Mouse (Mus musculus) heart, adult 9 months (tissue): ENCODE results near the gene Anapc15.

Experiments used
- DNase-seq, 2 experiments: peaks; one replicate each; pipeline ENCODE4 v3.0.0; 2022; ENCODE audit warnings: low spot score in 2 of 2

The Anapc15 gene

DNA sequence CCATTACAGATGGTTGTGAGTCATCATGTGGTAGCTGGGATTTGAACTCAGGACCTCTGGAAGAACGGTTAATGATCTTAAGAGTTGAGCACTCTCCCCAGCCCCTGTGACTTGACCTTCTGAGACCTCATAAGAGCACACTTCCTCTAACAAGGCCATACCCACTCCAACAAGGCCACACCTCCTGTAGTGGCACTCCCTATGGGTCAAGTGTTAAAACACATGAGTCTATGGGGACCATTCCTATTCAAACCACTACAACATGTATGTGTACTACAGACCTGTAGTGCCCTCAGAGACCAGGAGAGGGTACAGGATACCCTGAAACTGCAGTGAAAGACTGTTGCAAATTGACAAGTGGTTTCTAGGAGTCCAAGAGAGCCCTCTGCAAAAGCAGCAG, 15.6 kb upstream of the Anapc15 start:
- no peak for DNase-seq

DNA sequence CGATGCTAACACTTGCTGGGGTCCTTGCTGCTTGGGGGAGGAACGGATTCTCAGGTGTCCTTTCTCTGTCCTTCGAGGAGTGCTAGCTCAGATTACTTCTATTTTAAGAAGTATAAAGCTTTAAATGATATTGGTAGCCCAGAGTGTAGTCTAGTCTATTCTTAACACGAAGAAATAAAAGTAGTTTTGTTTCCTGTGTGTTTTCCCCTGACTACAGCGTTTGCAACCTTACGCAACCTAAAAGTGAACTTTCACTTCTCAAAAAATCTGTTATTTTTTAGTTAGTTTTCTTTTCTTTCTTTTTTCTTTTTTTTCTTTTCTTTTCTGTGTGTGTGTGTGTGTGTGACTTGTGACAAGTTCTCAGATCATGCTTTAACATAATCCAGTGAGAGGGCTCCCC, 11.8 kb upstream of the Anapc15 start:
- DNase-seq = no peak

GRCm38 (mm10) chr7:101852846-101853245, 10.7 kb upstream of the Anapc15 start:
- DNase-seq = no peak

DNA sequence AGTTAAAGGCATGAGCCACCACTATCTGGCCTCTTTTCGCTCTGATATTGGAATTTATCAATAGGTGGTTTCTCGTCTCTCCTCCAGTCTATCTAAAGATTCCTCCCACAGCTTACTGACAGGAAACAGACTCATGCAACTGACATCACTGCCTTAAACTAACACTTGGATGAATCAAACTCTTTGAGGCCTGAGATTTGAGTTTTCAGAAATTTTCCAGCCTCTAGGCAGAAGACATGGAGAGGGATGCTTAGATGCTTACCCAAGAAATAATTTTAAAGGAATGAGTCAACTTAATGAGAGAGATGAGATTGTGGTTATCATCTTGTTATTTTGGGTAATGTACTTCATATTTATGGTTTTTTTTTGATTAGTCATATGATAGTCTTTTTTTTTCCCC, 9.7 kb upstream of the Anapc15 start:
- no peak for DNase-seq

GRCm38 (mm10) chr7:101857094-101857493, 6.4 kb upstream of the Anapc15 start, which contains the start of gene Folr2:
Folr2 (minus strand) TSS chr7:101857194.
- no peak for DNase-seq

GRCm38 (mm10) chr7:101858362-101858761, 5.2 kb upstream of the Anapc15 start:
- no peak for DNase-seq

GRCm38 (mm10) chr7:101860978-101861377, 2.5 kb upstream of the Anapc15 start:
- no peak for DNase-seq

DNA sequence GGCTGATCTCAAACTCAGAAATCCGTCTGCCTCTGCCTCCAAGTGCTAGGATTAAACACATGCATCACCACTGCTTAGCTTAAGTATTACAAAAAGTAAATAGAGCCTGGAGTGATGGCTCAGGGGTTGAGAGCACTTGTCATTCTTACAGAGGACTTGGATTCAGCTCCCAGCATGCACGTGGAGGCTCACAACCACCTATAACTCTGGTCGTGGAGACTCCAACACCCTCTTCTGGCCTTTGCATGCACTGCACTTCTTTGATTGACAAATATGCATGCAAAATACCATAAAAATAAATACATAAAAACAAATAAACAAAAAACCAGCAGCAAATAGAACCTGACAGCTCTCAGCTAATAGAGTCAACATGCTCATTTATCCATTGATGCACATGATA, 1.2 kb upstream of the Anapc15 start:
- no peak for DNase-seq

DNA sequence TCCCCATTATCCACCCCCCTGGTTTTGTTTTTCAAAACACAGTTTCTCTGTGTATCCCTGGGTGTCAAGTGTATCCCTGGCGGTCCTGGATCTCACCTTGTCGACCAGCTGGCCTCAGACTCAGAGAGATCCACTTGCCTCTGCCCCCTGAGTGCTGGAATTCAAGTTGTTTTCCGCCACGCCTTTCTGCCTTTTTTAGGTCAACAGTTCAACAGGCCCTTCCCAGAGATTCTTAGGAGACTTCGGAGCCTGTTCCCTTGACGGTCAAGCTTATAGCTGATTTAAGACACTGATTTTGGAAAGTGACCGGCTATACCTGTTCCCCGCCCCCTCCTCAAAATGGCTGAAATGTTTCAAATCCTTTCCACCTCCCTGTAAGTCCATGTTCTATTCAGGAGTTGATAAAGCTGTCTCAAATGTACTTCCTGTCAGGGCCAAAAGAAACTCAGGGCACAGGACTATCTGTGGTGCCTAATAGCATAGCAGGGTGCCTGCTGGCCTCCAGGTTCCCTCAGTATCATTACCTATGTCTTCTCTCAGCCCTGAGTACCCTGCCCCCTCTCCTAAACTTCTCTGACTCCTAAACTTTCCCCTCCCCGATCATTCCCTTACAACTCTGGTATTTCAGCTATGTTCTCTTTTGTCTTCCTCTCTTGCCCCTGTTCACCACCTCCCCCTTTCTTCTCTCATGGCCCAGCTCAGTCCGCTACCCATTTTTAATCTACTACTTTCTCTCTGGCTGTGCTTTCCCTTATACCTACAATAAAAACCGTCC, 3.2 kb downstream of the Anapc15 start:
- no peak for DNase-seq

- DNase-seq = no peak
Observed at GRCm38 (mm10) chr7:101867482-101867881, 4.0 kb downstream of the Anapc15 start.

- peak in 1 of 2 experiments; percentile 17 for DNase-seq
Observed at GRCm38 (mm10) chr7:101868241-101869162, 5.0 kb downstream of the Anapc15 start.

DNA sequence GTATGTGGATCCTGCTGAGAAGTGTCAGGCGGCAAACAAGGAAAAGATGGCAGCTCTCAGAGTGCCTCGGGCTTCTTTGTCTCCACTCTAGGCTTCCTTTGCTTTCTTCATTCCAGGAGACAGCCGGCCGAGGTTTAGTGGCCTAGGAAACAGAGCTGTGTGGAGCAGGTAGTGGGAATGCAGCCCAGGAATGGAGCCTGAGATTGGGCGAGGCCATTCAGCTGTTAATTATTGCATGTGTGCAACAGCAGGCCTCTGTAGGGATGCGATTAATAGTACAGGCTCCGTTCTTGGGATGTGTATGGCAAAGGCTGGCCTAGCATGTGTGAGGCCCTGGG, 5.6 kb downstream of the Anapc15 start:
- no peak for DNase-seq

GRCm38 (mm10) chr7:101870629-101871028, 7.1 kb downstream of the Anapc15 start, which contains the start of gene Folr1:
Folr1 (minus strand) TSS chr7:101870788.
- DNase-seq = no peak

GRCm38 (mm10) chr7:101871296-101871695, 7.8 kb downstream of the Anapc15 start:
- DNase-seq = no peak

GRCm38 (mm10) chr7:101875978-101876377, 12.5 kb downstream of the Anapc15 start:
- DNase-seq = no peak

GRCm38 (mm10) chr7:101880855-101881254, 17.3 kb downstream of the Anapc15 start:
- DNase-seq = no peak

DNA sequence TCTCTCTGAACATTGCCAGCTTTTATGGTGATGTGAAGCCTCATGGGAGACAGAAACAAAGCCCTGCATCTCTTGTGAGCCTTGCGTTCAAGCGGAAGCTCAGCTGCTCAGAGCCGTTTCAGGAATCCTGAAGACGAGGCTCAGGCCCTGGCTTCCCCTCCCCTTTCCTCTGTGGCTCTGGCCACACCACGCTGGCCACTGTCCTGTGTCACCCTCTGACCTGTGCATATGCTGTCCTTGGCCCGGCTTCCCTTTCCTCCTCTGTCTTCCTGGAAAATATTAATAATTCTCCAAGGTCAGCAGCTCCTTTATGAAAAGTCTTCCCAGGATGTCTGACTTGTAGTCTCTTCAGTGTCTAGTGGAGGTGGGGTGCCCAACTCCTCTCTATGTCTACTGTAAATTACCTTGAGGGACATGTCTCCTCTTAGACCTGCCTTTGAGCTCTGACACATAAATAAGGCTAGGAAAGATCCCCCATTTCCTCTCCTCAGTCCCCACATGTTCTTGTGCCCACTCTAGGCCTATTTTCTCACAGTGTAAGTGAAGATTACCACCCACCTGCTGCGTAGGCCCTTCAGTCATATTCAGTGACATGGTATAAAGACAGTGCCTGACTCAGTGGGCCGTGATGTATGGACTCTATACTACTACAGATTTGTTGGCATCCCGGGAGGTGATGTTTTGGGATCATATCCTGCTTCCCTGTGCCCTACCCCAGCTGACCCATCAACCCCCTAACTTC, 19.1 kb downstream of the Anapc15 start:
- DNase-seq = no peak

DNA sequence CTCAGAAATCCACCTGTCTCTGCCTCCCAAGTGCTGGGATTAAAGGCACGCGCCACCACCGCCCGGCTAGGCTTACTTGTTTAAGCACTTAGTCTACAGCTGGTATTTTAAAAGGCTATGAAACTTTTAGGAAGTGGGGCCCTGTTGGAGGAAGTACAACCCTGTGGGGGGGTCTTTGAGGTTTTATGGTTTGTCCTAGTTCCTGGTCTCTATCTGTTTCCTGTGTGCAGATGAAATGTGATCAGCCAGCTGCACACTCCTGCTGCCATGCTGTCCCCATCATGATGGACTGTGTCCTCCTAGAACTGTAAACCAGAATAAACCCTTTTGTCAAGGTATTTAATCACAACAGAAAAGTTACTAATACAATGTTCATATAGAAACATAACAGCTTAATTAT, 20.6 kb downstream of the Anapc15 start:
- no peak for DNase-seq

DNA sequence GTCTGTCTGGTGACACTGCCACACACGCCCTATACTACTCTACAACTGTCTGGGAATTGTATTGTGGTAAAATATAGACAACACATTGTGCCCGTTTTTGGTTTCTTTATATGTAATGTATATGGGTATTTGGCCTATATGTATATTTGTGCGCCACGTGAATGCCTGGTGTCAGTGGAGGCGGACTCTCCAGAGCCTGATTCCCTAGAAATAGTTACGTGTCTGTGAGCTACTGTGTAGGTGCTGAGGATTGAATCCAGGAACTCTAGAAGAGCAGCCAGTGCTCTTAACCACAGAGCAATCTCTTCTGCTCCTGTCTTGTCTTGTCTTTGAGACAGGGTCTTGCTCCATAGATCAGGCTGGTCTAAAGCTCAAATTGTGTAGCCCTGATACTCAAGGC, 22.8 kb downstream of the Anapc15 start:
- DNase-seq = no peak

DNA sequence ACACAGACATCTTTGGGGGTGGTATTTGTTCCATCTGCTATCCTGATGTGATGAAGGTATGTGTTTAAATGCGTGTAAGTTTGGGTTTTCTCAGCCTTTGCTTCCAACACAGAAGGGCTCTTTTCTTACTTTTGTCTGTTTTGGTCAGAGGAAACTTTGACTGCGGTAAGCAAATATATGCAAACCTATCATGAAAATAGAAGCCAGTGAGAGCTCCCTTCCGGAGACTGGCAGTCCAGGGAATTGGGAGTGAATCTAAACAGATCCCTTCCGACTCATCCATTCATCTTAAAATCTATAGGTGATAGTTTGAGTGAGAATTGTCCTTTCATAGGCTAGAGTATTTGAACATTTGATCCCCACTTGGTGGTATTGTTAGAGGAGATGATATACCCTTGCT, 24.9 kb downstream of the Anapc15 start:
- DNase-seq = no peak

DNA sequence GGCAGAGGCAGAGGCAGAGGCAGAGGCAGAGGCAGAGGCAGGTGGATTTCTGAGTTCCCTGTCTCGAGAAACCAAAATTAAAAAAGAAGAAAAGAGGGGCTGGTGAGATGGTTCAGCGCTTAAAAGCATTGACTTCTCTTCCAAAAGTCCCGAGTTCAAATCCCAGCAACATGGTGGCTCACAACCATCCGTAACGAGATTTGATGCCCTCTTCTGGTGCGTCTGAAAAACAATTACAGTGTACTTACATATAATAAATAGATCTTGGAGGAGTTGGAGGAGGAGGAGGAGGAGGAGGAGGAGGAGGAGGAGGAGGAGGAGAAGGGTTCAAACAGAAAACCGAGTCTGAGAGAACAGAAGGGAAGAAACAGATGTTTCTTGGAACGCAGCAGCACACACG, 32.2 kb downstream of the Anapc15 start:
- no peak for DNase-seq
